ENCODE assay signal across 12 mouse cellular contexts in the genomic region with DNA sequence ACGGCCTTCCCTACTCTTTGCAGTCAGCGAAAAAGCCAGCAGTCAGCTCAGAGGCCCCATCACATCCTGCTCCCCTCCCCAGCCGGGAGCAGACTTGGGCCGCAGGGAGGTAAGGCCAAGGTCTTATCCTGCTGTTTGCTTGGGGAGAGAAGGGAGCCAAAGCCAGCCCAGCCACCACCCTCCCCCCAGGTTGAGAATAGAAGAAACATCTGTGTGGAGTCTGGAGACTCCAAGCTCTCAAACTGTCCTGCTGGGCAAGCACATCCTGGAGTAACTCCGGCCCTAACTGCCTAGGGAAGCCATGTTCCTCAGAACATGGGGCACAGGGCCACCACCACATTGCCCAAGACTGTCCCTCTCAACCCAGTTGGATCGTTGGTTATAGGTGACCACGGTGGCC. TPM values are rescaled to one million over a fixed set of nuclear protein-coding genes. Genes with fewer than 3 reads are reported as not detected.
DNase-seq lines count a peak whose midpoint lies in the region; ATAC-seq and TF ChIP-seq lines count a peak whose summit lies in the region.
"Had no signal": no experiment of that assay in that cellular context is flagged by ENCODE, and none has a peak within 500 bp of the region (broad histone marks: within the 10 kb centered on the region; RNA-seq: fewer than 3 reads in every experiment).

No protein-coding gene starts in this region.

- intact Hi-C loops in heart, adult 2 months (cut with DNase I), result loop anchor here (2.0 kb wide), 1 partner anchor 14 kb away; a partner anchor contains a TSS

- 0 out of 2 replicates have a peak, but pooled peaks have one; percentile 4 for ATAC-seq in kidney, embryonic 16.5 days (ENCODE audit: low FRiP score, low TSS enrichment)
- 0 out of 2 replicates have a peak, but pooled peaks have one; percentile 43 for ATAC-seq in intestine, embryonic 14.5 days (replicated peaks; ENCODE audit: low FRiP score, low TSS enrichment, low read depth)
- no peak for ATAC-seq in inflammation-experienced regulatory T-cells, adult 6 months

- TF ChIP-seq CTCF in heart, adult 2 months (IDR thresholded peaks at IDR 0.05), result no peak

- H3K9ac ChIP-seq in kidney, embryonic 16.5 days (replicated peaks; ENCODE audit: low read length), result no peak overlapping the region
- H3K9ac ChIP-seq in heart, adult 2 months (ENCODE audit: low read depth, low read length), result no peak overlapping the region
- no peak overlapping the region for H3K9ac ChIP-seq in intestine, embryonic 14.5 days (ENCODE audit: low read length)
- H3K9ac ChIP-seq: hindbrain, embryonic 15.5 days had no signal

- no peaks in the 10 kb centered on the region for H3K79me2 ChIP-seq in heart, adult 2 months (replicated peaks; ENCODE audit: control insufficient read depth, insufficient read depth, low read length)

- no peaks in the 10 kb centered on the region for H3K27me3 ChIP-seq in kidney, embryonic 16.5 days (ENCODE audit: insufficient read depth, low read length)
- no peaks in the 10 kb centered on the region for H3K27me3 ChIP-seq in heart, adult 2 months (ENCODE audit: control insufficient read depth, insufficient read depth, low read length)
- H3K27me3 ChIP-seq in intestine, embryonic 14.5 days (replicated peaks; ENCODE audit: control insufficient read depth, insufficient read depth, low read length), result no peaks in the 10 kb centered on the region
- H3K27me3 ChIP-seq: hindbrain, embryonic 15.5 days had no signal

- TF ChIP-seq EP300 in heart, adult 2 months (IDR thresholded peaks at IDR 0.05; ENCODE audit: insufficient read depth, low read depth, low read length), result peak; percentile 61; the same call in 1 of the 2 replicates

- WGBS in kidney, embryonic 16.5 days, result 75% methylated on average over 7 of the region's 7 CpGs
- 19% methylated on average over 7 of the region's 7 CpGs for WGBS in heart, adult 2 months
- 63% methylated on average over 7 of the region's 7 CpGs for WGBS in intestine, embryonic 14.5 days

- H3K9me3 ChIP-seq in kidney, embryonic 16.5 days (ENCODE audit: low read length), result no peaks in the 10 kb centered on the region
- no peaks in the 10 kb centered on the region for H3K9me3 ChIP-seq in intestine, embryonic 14.5 days (ENCODE audit: control insufficient read depth, low read length)
- H3K9me3 ChIP-seq: hindbrain, embryonic 15.5 days had no signal

- H3K4me2 ChIP-seq in kidney, embryonic 16.5 days (replicated peaks; ENCODE audit: low read depth, low read length), result no peak overlapping the region
- no peak overlapping the region for H3K4me2 ChIP-seq in intestine, embryonic 14.5 days (ENCODE audit: low read length)
- H3K4me2 ChIP-seq: hindbrain, embryonic 15.5 days had no signal

- H3K4me1 ChIP-seq in kidney, embryonic 16.5 days (ENCODE audit: insufficient read depth, low read length), result peaks cover 56% of the 10 kb centered on the region
- peaks cover 29% of the 10 kb centered on the region for H3K4me1 ChIP-seq in heart, adult 2 months (ENCODE audit: control insufficient read depth, insufficient read depth, low read length)
- peaks cover 17% of the 10 kb centered on the region for H3K4me1 ChIP-seq in intestine, embryonic 14.5 days (replicated peaks; ENCODE audit: control insufficient read depth, insufficient read depth, low read length)

- no peak overlapping the region for H3K4me3 ChIP-seq in kidney, embryonic 16.5 days (ENCODE audit: low read length)
- H3K4me3 ChIP-seq in heart, adult 2 months, result no peak overlapping the region
- no peak overlapping the region for H3K4me3 ChIP-seq in intestine, embryonic 14.5 days (ENCODE audit: low read depth, low read length)
- H3K4me3 ChIP-seq: hindbrain, embryonic 15.5 days had no signal

- no peak for DNase-seq in kidney, postnatal 14 days
- peak; percentile 70 to 79 for DNase-seq in heart, adult 2 months
- no peak for DNase-seq in intestine, embryonic 14.5 days (ENCODE audit: low spot score)
- DNase-seq in lung, postnatal 4 days, result peak; percentile 53 to 86
- no peak for DNase-seq in right cerebral cortex, postnatal 25 days
- DNase-seq in cerebellum, adult 18-20 months, result no peak
- DNase-seq: midbrain, embryonic 14.5 days; thymus, adult 18-20 months had no signal

- no peak overlapping the region for H3K27ac ChIP-seq in kidney, embryonic 16.5 days (ENCODE audit: low read length)
- peak overlapping the region; percentile 87 for H3K27ac ChIP-seq in heart, adult 2 months
- peak overlapping the region; percentile 59; the same call in 1 of the 2 replicates for H3K27ac ChIP-seq in intestine, embryonic 14.5 days (ENCODE audit: low read depth)
- H3K27ac ChIP-seq: hindbrain, embryonic 15.5 days had no signal

- no peak for TF ChIP-seq POLR2A in heart, adult 2 months (IDR thresholded peaks at IDR 0.05; ENCODE audit: insufficient read depth, low read depth, low read length)

- H3K36me3 ChIP-seq in kidney, embryonic 16.5 days (ENCODE audit: insufficient read depth, low read length), result peaks cover 36% of the 10 kb centered on the region
- H3K36me3 ChIP-seq in heart, adult 2 months (ENCODE audit: control insufficient read depth, insufficient read depth, low read length), result peaks cover 4% of the 10 kb centered on the region
- no peaks in the 10 kb centered on the region for H3K36me3 ChIP-seq in intestine, embryonic 14.5 days (ENCODE audit: control insufficient read depth, insufficient read depth, low read length)
- H3K36me3 ChIP-seq: hindbrain, embryonic 15.5 days had no signal

RNA-seq across cellular contexts. Expression of a gene that starts 14.9 kb away (rescaled TPM):
- 109 and 124 TPM in 2 replicates for polyA plus RNA-seq in kidney, embryonic 16.5 days (2015; fragmentation: Nextera tagmentation; extraction: Ambion mirVana)
- total RNA-seq in heart, adult 2 months (2021), result 10 to 100 TPM; 13.1 to 14.3 TPM
- polyA plus RNA-seq in heart, adult 2 months (2012; rRNA removed), result 12.7 and 18.9 TPM in 2 replicates
- 26.2 and 34.5 TPM in 2 replicates for polyA plus RNA-seq in intestine, embryonic 14.5 days (2014; fragmentation: Nextera tagmentation; extraction: Ambion mirVana)
- not detected for polyA plus RNA-seq in inflammation-experienced regulatory T-cells, adult 6 months (2017; shearing (Covaris generic))

RNA-seq across cellular contexts. Expression of a gene that starts 34.4 kb away (rescaled TPM):
- 6.1 and 6.5 TPM in 2 replicates for polyA plus RNA-seq in kidney, embryonic 16.5 days (2015; fragmentation: Nextera tagmentation; extraction: Ambion mirVana)
- total RNA-seq in heart, adult 2 months (2021), result not detected
- 0.49 TPM in 1 of 2 replicates, not detected in the other for polyA plus RNA-seq in heart, adult 2 months (2012; rRNA removed)
- 0.58 and 0.81 TPM in 2 replicates for polyA plus RNA-seq in intestine, embryonic 14.5 days (2014; fragmentation: Nextera tagmentation; extraction: Ambion mirVana)
- polyA plus RNA-seq in inflammation-experienced regulatory T-cells, adult 6 months (2017; shearing (Covaris generic)), result not detected

RNA-seq across cellular contexts. Expression of a gene that starts 38.7 kb away (rescaled TPM):
- polyA plus RNA-seq in kidney, embryonic 16.5 days (2015; fragmentation: Nextera tagmentation; extraction: Ambion mirVana), result 1.6 and 2.2 TPM in 2 replicates
- not detected for total RNA-seq in heart, adult 2 months (2021)
- 0.20 TPM in 1 of 2 replicates, not detected in the other for polyA plus RNA-seq in heart, adult 2 months (2012; rRNA removed)
- 6.7 and 7.0 TPM in 2 replicates for polyA plus RNA-seq in intestine, embryonic 14.5 days (2014; fragmentation: Nextera tagmentation; extraction: Ambion mirVana)
- not detected for polyA plus RNA-seq in inflammation-experienced regulatory T-cells, adult 6 months (2017; shearing (Covaris generic))
- total RNA-seq: left cerebral cortex, postnatal 14 days had no signal
- polyA plus RNA-seq: hindbrain, embryonic 15.5 days; midbrain, embryonic 14.5 days had no signal

RNA-seq across cellular contexts. Expression of a gene that starts 44.5 kb away (rescaled TPM):
- 175 and 177 TPM in 2 replicates for polyA plus RNA-seq in kidney, embryonic 16.5 days (2015; fragmentation: Nextera tagmentation; extraction: Ambion mirVana)
- 10 to 100 TPM; 42.7 to 46.1 TPM for total RNA-seq in heart, adult 2 months (2021)
- polyA plus RNA-seq in heart, adult 2 months (2012; rRNA removed), result 21.8 and 30.6 TPM in 2 replicates
- 173 and 184 TPM in 2 replicates for polyA plus RNA-seq in intestine, embryonic 14.5 days (2014; fragmentation: Nextera tagmentation; extraction: Ambion mirVana)
- polyA plus RNA-seq in inflammation-experienced regulatory T-cells, adult 6 months (2017; shearing (Covaris generic)), result 10 to 100 TPM; 46.1 to 71.2 (median 64.1) TPM

Comparison
In these comparisons a context has a peak if more than half of its experiments do, and no peak if none do; other contexts are left out.
1. DNase-seq: peak in heart, adult 2 months (2 of 2) and lung, postnatal 4 days (2 of 2); none in kidney, postnatal 14 days (single experiment), intestine, embryonic 14.5 days (single experiment), right cerebral cortex, postnatal 25 days (single experiment) and cerebellum, adult 18-20 months (0 of 2).
2. RNA of a gene that starts 14.9 kb away (polyA plus RNA-seq): 109 to 124 TPM in kidney, embryonic 16.5 days, 26.2 to 34.5 TPM in intestine, embryonic 14.5 days and 12.7 to 18.9 TPM in heart, adult 2 months; not detected in inflammation-experienced regulatory T-cells, adult 6 months; every median in the first group is over 10 times any median in the second.